Mouse (Mus musculus) heart, postnatal 10 days (tissue): ENCODE results near the gene Dusp10. TPM values are rescaled to one million over a fixed set of nuclear protein-coding genes. Genes with fewer than 3 reads are reported as not detected.

ENCODE experiments used
- DNase-seq, 2 experiments: peaks; one replicate each; pipeline ENCODE4 v3.0.0; 2021
- intact Hi-C: fragments of 180-260 bp; cut with DNase I; formaldehyde crosslinking; loops from one replicate; pipeline ENCODE4 v1.15.1; 2025
- total RNA-seq, 2 experiments: library from RNA; stranded (reverse); gene quantifications; 2 replicates each; pipeline ENCODE4 v1.2.3; 2021

The Dusp10 gene
- total RNA-seq, 2 experiments from 2014 or later = 11.1 to 12.9 TPM

GRCm38 (mm10) chr1:184030070-184030802, 17.1 kb downstream of the Dusp10 start:
- no peak for DNase-seq
- intact Hi-C loops = loop anchor here (1.0 kb wide), 1 partner anchor 205 kb away; no protein-coding TSS in a partner anchor

GRCm38 (mm10) chr1:184032682-184033389, 19.7 kb downstream of the Dusp10 start:
- no peak for DNase-seq
- intact Hi-C loops = no loop called here

GRCm38 (mm10) chr1:184033390-184034010, 20.4 kb downstream of the Dusp10 start:
- intact Hi-C loops = no loop called here
- no peak for DNase-seq

- intact Hi-C loops = no loop called here
- peak; percentile 99 for DNase-seq
Observed at GRCm38 (mm10) chr1:184034011-184034557, 21.0 kb downstream of the Dusp10 start, which contains the start of gene 1700056E22Rik. Gene 1700056E22Rik (minus strand): TSS chr1:184034301.

GRCm38 (mm10) chr1:184034741-184035181, 21.7 kb downstream of the Dusp10 start:
- intact Hi-C loops = loop anchor here (5.0 kb wide), 1 partner anchor 698 kb away; the partner anchor contains the start of gene Hlx
- DNase-seq = peak; percentile 54 to 58

GRCm38 (mm10) chr1:184035346-184035903, 22.3 kb downstream of the Dusp10 start:
- DNase-seq = no peak
- intact Hi-C loops = loop anchor here (5.0 kb wide), 1 partner anchor 697 kb away; the partner anchor contains the start of gene Hlx

- DNase-seq = no peak
- intact Hi-C loops = loop anchor here (5.0 kb wide), 1 partner anchor 694 kb away; the partner anchor contains the start of gene Hlx
Observed at GRCm38 (mm10) chr1:184037802-184038201, 24.7 kb downstream of the Dusp10 start.

- intact Hi-C loops = loop anchor here (5.0 kb wide), 1 partner anchor 693 kb away; the partner anchor contains the start of gene Hlx
Observed at GRCm38 (mm10) chr1:184039301-184039700, 26.2 kb downstream of the Dusp10 start.

GRCm38 (mm10) chr1:184040181-184040580, 27.1 kb downstream of the Dusp10 start:
- intact Hi-C loops = loop anchor here (5.0 kb wide), 1 partner anchor 132 kb away; no protein-coding TSS in a partner anchor
- DNase-seq = no peak

More at GRCm38 (mm10) chr1:184039301-184039700, 26.2 kb downstream of the Dusp10 start:
- no peak for DNase-seq

GRCm38 (mm10) chr1:184040906-184041305, 27.8 kb downstream of the Dusp10 start:
- intact Hi-C loops = loop anchor here (5.0 kb wide), 1 partner anchor 131 kb away; no protein-coding TSS in a partner anchor
- peak in 1 of 2 experiments; percentile 32 for DNase-seq

- peak; percentile 71 to 73 for DNase-seq
- intact Hi-C loops = loop anchor here (5.0 kb wide), 1 partner anchor 130 kb away; no protein-coding TSS in a partner anchor
Observed at GRCm38 (mm10) chr1:184041778-184042573, 28.9 kb downstream of the Dusp10 start.

- no peak for DNase-seq
Observed at GRCm38 (mm10) chr1:184042745-184043144, 29.6 kb downstream of the Dusp10 start.

GRCm38 (mm10) chr1:184043391-184043790, 30.3 kb downstream of the Dusp10 start:
- intact Hi-C loops = loop anchor here (5.0 kb wide), 1 partner anchor 129 kb away; no protein-coding TSS in a partner anchor
- no peak for DNase-seq

More at GRCm38 (mm10) chr1:184042745-184043144, 29.6 kb downstream of the Dusp10 start:
- intact Hi-C loops = loop anchor here (5.0 kb wide), 1 partner anchor 130 kb away; no protein-coding TSS in a partner anchor

GRCm38 (mm10) chr1:184046070-184046677, 33.1 kb downstream of the Dusp10 start:
- DNase-seq = no peak
- intact Hi-C loops = no loop called here

- intact Hi-C loops = no loop called here
- no peak for DNase-seq
Observed at GRCm38 (mm10) chr1:184047818-184048217, 34.7 kb downstream of the Dusp10 start.

GRCm38 (mm10) chr1:184048675-184049418, 35.7 kb downstream of the Dusp10 start:
- intact Hi-C loops = no loop called here
- DNase-seq = no peak

- no peak for DNase-seq
- intact Hi-C loops = no loop called here
Observed at GRCm38 (mm10) chr1:184051286-184051685, 38.2 kb downstream of the Dusp10 start.

GRCm38 (mm10) chr1:184051824-184052223, 38.7 kb downstream of the Dusp10 start:
- peak; percentile 70 to 77 for DNase-seq
- intact Hi-C loops = no loop called here
